Mouse (Mus musculus) left cerebral cortex, postnatal 10 days (tissue): Measurements from ENCODE around the gene Urb2. TPM values are rescaled to one million over a fixed set of nuclear protein-coding genes. Genes with fewer than 3 reads are reported as not detected.
A peak's percentile ranks its signal among the peaks of the same experiment; 100 is the strongest.

Experiments used
- DNase-seq, 2 experiments: peaks; one replicate each; pipeline ENCODE4 v3.0.0; 2021 to 2022; ENCODE audit warnings: low spot score in 2 of 2, mixed read lengths in 1 of 2; ENCODE audit errors: extremely low spot score in 1 of 2
- intact Hi-C: fragments of 180-260 bp; cut with DNase I; formaldehyde crosslinking; loops from one replicate; pipeline ENCODE4 v1.15.1; 2025
- total RNA-seq, 2 experiments: library from RNA; stranded (reverse); gene quantifications; 2 replicates each; pipeline ENCODE4 v1.2.3; 2021

Gene Urb2
- 10 to 100 TPM; 11.3 to 11.5 TPM for total RNA-seq

- DNase-seq, result peak; percentile 86 to 96
- intact Hi-C loops, result no loop called here
Measured at GRCm38 (mm10) chr8:124021237-124022227, at the start of gene Urb2, which contains the start of gene Taf5l. Urb2 (plus strand) TSS chr8:124021508. Taf5l (minus strand) TSS chr8:124021397.

GRCm38 (mm10) chr8:123973495-123973894 is 47.8 kb upstream of the Urb2 start:
- intact Hi-C loops, result no loop called here
- no peak for DNase-seq

DNA sequence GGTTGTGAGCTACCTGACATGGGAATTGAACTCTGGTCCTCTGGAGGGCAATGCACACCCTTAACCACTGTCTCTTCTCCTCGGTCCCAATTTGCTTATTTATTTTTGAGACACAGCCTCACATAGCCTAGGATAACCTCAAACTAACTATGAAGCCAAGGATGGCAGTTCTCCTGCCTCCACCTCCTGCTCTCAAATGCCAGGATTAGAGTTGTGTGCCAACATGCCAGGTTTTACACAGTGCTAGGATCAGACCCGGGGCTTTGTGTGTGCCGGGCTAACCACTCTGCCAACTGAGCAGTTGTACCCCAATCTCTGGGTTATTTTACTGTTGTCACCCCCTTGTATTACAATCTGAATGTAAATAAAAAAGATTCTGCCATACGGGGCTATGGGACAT is 43.8 kb upstream of the Urb2 start:
- intact Hi-C loops, result no loop called here
- no peak for DNase-seq

DNA sequence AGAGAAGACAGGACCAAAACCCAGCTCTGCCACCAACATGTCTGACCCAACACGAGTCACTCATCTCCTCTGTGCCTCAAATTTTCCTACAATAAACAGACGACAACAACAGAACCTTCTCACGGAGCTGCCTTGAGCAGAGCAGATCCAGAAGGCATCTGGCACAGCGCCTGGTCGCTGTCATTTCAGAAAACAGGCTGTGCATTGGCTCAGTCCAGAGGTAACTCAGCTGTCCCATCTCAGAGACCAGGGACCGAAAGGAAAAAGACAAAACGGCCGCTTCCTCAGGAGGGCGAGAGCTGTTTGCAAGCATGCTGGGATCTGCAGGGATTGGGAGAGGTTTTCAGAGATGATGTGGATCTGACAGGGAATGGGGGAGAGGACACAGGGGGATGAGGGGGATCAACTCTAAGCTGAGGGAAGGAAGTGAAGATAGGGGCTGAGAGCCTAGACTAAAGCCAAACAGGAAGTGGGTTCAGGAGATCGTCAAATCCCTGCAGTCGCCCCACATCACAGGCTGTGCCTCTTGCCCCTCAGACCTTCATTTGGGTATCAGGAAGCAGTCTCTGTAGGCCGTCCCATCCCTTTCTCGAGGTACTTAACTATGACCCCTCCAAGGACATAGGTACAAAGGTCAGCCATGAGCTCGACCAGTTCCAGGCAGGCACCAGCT is 43.0 kb upstream of the Urb2 start:
- DNase-seq, result no peak

GRCm38 (mm10) chr8:123978926-123979325 is 42.4 kb upstream of the Urb2 start:
- DNase-seq, result no peak
- intact Hi-C loops, result loop anchor here (2.0 kb wide), 1 partner anchor 72 kb away; no protein-coding TSS in a partner anchor

More for the DNA sequence above, 43.0 kb upstream of the Urb2 start:
- intact Hi-C loops, result loop anchor here (2.0 kb wide), 1 partner anchor 72 kb away; no protein-coding TSS in a partner anchor

- intact Hi-C loops, result no loop called here
- DNase-seq, result no peak
Measured at GRCm38 (mm10) chr8:123980239-123980638, 41.1 kb upstream of the Urb2 start.

GRCm38 (mm10) chr8:123981674-123982073 is 39.6 kb upstream of the Urb2 start:
- intact Hi-C loops, result no loop called here
- no peak for DNase-seq

DNA sequence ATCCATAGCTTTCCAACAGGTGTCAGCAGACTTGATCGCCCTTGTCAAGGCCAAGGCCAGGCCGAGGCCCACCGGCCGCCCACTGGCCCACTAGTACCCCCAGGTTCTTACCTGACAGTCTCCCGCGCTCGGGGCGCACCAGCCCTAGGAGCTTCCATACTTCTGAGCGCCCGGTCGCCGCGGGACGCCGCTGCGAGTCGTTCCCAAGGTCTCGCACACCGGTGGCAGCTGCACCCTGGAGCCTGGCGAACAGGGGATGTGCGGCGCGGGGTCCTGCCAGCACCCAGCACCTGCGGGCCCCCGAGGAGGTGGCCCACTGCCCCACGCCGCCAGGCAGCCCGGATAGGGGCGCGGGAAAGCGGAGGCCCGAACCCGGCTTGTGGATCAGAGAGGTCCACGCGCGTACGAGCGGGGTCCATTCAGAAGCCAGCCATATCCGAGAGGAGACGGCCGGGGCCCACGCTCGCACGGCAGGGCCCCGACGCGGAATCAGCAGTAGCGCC is 39.0 kb upstream of the Urb2 start:
- intact Hi-C loops, result no loop called here
- peak; percentile 12 to 47 for DNase-seq

DNA sequence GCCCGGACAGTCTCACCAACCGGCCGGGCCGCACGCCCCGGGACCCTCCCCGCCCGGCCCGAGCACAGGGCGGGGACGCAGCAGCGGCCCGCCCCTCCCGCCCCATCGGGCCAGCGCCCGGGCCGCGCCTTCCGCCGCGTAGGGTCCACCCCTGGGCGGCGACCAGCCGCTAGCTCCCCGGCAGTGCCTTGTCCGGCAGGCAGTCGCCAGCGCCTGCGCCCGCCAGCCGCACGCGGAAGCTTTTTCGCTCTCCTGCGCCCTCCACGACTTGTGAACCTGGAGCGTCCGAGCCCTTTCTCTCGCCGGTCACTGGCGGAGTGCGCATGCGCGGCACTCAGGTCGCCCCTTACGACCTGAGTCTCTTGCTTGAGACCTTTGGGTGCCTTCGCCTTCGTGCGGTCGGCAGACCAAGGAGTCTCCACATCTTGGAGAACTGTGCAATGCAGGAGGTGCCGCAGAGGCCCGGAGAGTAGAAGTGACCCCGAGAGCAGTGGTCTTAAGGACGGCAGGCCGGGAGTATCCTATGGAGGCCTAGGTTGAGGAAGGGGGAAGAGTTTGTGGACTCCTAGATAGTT is 38.4 kb upstream of the Urb2 start, which contains the start of gene Abcb10:
Gene Abcb10, minus strand, starts transcription at position 297 of the 575 bp plus-strand sequence.
- intact Hi-C loops, result no loop called here
- DNase-seq, result peak; percentile 52 to 90

- intact Hi-C loops, result no loop called here
- DNase-seq, result no peak
Measured at GRCm38 (mm10) chr8:123988605-123989038, 32.7 kb upstream of the Urb2 start.

DNA sequence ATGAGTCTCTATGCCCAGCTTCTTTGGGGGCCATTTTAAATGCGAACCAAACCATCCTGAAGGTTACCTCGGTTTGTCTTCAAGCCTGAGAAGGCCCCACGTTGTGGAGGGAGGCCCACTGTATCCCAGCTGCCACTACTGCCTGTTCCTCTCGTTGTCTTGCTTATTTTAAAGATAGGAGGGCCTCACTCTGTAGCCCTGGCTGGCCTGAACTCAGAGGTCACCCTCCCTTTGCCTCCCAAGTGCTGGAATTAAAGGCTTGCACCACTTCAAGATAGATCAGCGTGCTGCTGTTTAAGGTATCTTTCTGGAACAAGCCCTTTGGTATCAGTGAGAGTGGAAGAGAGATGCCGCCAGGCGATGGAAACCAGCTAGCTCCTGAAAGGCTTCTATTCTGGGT is 32.2 kb upstream of the Urb2 start:
- no peak for DNase-seq
- intact Hi-C loops, result no loop called here

GRCm38 (mm10) chr8:123990277-123991049 is 30.8 kb upstream of the Urb2 start:
- intact Hi-C loops, result no loop called here
- DNase-seq, result no peak

- DNase-seq, result no peak
- intact Hi-C loops, result no loop called here
Measured at GRCm38 (mm10) chr8:123992587-123992986, 28.7 kb upstream of the Urb2 start.

- no peak for DNase-seq
- intact Hi-C loops, result no loop called here
Measured at GRCm38 (mm10) chr8:123993597-123993996, 27.7 kb upstream of the Urb2 start.

DNA sequence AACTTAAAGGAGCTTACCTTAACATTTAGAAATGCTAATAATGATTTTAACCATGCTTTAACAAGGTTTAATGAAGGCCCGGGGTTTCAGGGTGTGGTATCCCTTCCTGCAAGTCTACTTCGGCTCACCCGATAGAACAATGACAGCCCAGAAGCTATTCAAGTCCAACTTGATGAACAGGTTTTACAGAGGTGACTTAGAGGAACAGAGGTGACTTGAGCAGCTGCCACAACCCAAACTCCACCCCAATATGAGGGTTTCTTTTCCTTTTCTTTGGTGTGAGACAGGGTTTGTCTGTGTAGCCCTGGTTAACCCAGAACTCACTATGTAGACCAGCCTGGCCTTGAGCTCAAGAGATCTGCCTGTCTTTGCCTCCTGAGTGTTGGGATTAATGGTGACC is 27.3 kb upstream of the Urb2 start:
- no peak for DNase-seq
- intact Hi-C loops, result no loop called here

GRCm38 (mm10) chr8:123999568-123999967 is 21.7 kb upstream of the Urb2 start:
- no peak for DNase-seq
- intact Hi-C loops, result no loop called here

- intact Hi-C loops, result no loop called here
- DNase-seq, result no peak
Measured at GRCm38 (mm10) chr8:124002546-124003108, 18.7 kb upstream of the Urb2 start.

- DNase-seq, result no peak
- intact Hi-C loops, result no loop called here
Measured at GRCm38 (mm10) chr8:124007829-124008228, 13.5 kb upstream of the Urb2 start.
